Mouse (Mus musculus): ENCODE measurements at regions not wholly inside any gene's neighbourhood (a gene's known extent, or its start where the extent isn't known, plus 50 kb on each side); places are given as distances from the start of the nearest gene placed in this dataset.

GRCm38 (mm10) chr8:50802938-50803337 lies 1959.2 kb upstream of the Tenm3 start:
- no peak overlapping the region for H3K27ac ChIP-seq
- DNase-seq (ENCODE audit: low spot score in 2 of 2), result no peak
- TF ChIP-seq CTCF (conservative IDR thresholded peaks at IDR 0.05), result no peak
- no peak overlapping the region for H3K4me3 ChIP-seq

- Histone ChIP-seq H3K4me3 (no peak overlapping the region), H3K27ac (no peak overlapping the region)
- DNase-seq (ENCODE audit: low spot score in 2 of 2), result no peak
- no peak for TF ChIP-seq CTCF (conservative IDR thresholded peaks at IDR 0.05)
Observed at GRCm38 (mm10) chr8:50787441-50787840, 1943.7 kb upstream of the Tenm3 start.

GRCm38 (mm10) chr8:50770671-50771070 lies 1926.9 kb upstream of the Tenm3 start:
- Histone ChIP-seq H3K27ac (no peak overlapping the region), H3K4me3 (no peak overlapping the region)
- TF ChIP-seq CTCF (conservative IDR thresholded peaks at IDR 0.05), result no peak
- DNase-seq (ENCODE audit: low spot score in 2 of 2), result peak; percentile 42 to 74
